Mouse (Mus musculus) thymus, postnatal 10 days (tissue): Measurements from ENCODE around the gene Hist1h3e.
A peak's percentile ranks its signal among the peaks of the same experiment; 100 is the strongest.

ENCODE experiments used
- DNase-seq, 2 experiments: peaks; one replicate each; pipeline ENCODE4 v3.0.0; 2021; ENCODE audit warnings: low spot score in 2 of 2

The Hist1h3e gene

DNA sequence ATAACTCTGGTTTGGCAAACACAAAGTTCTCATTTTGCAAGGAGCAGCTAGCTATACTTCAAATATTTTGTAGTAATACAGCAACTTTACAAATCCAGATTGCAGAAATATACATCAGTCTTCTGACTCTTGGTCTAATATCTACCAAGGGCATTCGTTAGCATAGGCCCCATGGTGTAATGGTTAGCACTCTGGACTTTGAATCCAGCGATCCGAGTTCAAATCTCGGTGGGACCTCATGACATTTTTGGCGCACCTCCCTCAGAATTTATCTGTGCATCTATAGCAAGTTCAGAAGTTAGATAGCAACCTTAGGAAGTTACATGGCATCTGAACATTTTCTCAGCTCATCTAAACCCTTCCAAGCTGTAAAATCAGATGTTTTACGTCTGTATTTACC, 43.3 kb downstream of the Hist1h3e start:
- peak; percentile 69 to 83 for DNase-seq

DNA sequence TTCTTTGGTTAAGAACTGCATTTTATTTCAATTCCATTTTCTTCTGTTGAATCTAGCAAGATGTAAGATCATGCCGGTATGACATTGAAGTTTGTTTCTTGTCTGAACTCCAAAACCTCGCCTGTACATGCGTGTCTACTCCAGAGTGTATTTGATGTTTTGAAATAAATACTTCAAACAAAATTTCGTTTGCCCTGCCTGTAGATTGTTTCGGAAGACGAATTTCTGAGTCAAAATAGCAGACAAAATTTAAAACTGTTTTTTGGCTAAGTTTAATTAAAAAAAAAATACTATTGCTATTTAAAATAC, 43.9 kb downstream of the Hist1h3e start:
- no peak for DNase-seq

DNA sequence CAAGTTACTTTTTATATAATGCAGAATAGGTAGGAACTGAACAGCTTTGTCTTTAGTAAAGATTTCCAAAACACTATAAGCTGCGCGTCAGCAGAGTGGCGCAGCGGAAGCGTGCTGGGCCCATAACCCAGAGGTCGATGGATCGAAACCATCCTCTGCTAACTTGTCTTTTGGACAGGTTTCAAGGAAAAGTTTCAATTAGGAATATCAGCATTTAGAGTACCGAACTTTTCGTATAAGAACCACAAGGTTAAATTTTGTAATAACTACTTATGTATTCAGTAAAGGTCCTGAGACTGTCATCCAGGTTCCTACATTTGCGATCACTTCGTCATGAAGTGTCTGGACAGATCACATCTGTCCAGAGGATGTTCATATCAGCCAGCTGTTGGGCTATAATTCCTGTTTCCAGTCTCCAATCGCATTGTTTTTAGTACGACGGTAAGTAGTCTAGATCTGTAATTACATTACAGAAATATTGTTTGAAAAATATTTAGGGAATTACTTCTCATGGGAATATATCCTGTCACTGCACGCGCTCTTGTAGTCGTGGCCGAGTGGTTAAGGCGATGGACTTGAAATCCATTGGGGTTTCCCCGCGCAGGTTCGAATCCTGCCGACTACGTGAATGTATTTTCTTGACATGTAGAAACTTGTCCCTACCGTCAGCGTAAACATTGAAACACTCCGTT, 44.4 kb downstream of the Hist1h3e start:
- DNase-seq: peak; percentile 88 to 90

DNA sequence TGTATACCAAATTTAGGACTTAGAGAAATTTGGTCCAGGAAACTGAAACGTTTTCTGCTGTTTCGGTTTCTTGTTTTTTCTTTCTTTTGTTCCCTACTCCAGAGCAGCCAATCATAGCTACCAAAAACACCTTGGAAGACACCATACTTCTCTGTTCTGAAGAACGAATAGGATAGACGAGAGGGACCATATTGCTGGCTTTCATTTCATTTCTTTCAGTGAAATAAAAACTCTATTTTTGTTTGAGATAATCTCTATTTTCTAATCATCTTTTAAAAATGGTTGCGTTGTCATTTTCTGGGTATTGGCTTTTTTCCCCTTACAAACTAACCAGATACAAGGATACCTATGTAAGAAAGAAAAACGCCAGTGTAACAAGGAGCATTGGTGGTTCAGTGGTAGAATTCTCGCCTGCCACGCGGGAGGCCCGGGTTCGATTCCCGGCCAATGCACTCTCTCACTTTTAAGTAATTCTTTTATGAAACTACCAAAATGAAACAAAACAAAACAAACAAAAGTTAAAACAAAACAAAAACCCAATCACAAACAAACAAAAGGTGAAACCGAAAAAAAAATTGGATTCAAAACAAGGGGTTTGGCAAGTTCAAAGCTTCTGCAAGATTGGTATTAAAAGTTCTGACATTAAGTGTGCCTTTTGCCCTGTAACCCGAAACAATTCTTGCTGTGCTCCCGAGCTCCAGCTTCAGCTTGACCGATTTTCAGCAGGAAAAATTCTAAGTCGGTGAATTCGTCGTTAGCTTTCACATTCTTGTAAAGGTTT, 45.2 kb downstream of the Hist1h3e start:
- peak; percentile 55 to 80 for DNase-seq

DNA sequence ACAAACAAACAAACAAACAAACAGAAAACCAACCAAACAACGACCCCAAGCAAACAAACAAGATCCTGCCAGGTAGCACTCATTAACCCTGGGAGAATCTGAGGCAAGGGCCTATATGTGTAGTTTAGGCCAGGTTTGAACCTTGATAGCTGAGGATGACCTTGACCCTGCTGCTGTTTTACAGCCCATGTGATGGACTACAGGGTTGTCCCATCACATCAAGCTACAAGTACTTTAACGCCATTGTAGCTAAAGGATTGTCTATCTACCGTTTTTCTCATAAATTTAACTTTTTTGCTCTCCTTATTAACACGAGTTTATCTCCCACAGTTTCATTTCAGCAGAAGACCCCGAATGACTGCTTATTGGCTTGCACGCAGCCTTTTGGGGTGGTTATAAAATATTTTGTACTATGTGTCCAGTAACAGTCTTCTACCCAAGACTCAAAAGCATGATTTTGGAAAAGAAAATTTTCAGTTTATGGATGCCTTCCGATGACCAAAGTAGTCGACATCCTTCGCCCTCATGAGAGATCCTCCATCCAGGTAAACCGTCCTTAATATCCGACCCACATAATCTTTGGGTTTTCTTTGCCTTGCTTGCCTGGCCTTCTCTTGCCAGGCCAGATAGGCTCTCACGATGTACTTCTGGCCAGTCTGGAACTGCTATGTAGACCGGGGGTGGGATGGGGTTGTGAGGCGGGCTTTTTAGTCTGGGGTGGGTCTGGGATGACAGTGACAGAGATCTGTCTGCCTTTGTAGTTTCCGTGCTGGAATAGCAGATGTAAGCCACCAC, 46.1 kb downstream of the Hist1h3e start:
- no peak for DNase-seq

DNA sequence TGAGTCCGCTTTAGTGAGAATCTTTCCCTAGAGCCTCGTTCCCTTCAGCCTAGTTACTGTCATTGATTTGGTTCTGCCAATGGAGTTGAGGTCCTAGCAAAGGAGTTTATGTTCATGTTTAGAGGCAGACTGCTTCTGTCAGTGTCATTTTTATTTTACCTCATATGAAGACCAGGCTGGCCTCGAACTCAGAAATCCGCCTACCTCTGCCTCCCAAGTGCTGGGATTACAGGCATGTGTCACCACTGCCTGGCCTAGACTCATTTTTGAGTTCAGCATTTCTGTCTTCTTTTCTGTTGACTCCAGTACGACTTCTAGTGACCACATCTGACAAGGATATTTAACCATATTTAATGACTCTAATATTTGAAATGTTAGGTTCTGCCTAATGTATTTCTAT, 46.9 kb downstream of the Hist1h3e start:
- no peak for DNase-seq

DNA sequence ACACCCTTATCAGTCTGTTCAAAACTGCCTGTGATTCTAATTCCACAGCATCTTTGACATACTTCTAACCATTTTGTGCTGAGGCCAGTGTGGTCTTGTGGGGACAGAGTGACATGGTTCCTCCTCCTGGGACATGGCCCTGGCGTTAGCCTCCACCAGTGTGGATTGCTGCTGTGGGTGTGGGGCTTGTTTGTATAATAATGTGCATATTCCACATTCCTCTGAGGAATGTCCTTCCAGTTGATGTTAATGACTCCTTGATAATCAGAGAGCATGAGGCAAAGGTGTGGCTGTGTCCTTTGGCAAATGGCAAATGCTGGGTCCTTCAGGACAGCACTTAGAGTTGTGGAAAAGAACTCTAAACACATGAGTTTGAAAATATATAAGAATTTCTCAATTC, 48.7 kb downstream of the Hist1h3e start:
- DNase-seq: no peak
